Mouse (Mus musculus) thymus, adult 2 months (tissue): ENCODE results near the gene Hist1h3c.

Experiments
- CTCF ChIP-seq: fragments of 200-500 bp; IDR thresholded peaks from 2 replicates; pipeline ENCODE4 v1.5.1; 2012; ENCODE audit warnings: mild to moderate bottlenecking, control low read depth, low read length, moderate library complexity, borderline replicate concordance; ENCODE audit not compliant: control insufficient read depth, poor library complexity, insufficient read depth; ENCODE audit errors: extremely low read depth
- POLR2A ChIP-seq: fragments of 200-500 bp; IDR thresholded peaks from 2 replicates; pipeline ENCODE4 v1.6.1; 2012; ENCODE audit warnings: mild to moderate bottlenecking, low read length, control low read depth, moderate library complexity; ENCODE audit not compliant: control insufficient read depth, poor library complexity, insufficient read depth; ENCODE audit errors: extremely low read depth

- TF ChIP-seq CTCF (no peak), POLR2A (no peak)
These were observed 1.4 kb downstream of the Hist1h3c start for GRCm38 (mm10) chr13:23743963-23744362.
